Mouse (Mus musculus): ENCODE results near the gene Mobp.
A peak's percentile ranks its signal among the peaks of the same experiment; 100 is the strongest.

The Mobp gene

GRCm38 (mm10) chr9:120133755-120134475 is 15.6 kb upstream of the Mobp start:
- no peak for ATAC-seq (ENCODE audit: insufficient number of reproducible peaks, low FRiP score, low TSS enrichment)

- no peak for ATAC-seq (ENCODE audit: insufficient number of reproducible peaks, low FRiP score, low TSS enrichment)
Observed at GRCm38 (mm10) chr9:120134529-120135160, 14.9 kb upstream of the Mobp start.

DNA sequence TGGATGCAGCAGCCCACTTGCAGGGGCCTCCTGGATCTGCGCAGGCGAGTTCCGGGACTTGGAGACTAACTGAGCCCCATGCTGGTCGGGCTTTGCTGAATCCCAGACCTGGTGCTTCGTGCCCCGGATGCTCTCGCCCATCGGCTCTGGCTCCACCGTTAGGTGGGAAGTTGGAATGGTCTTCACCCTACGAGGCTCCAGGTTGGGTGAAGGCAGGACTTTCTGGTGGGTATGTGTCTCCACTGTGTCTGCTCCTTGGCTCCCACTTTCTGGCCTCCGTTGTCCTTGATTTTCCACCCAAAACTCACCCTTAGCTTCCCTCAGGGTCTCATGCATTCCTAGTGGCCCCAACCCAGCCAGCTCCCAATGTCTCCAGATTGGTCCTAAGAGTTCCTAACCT is 14.1 kb upstream of the Mobp start:
- ATAC-seq (ENCODE audit: insufficient number of reproducible peaks, low FRiP score, low TSS enrichment), result no peak

- ATAC-seq (ENCODE audit: insufficient number of reproducible peaks, low FRiP score, low TSS enrichment), result peak; percentile 74
Observed at GRCm38 (mm10) chr9:120140652-120141051, 8.9 kb upstream of the Mobp start.

DNA sequence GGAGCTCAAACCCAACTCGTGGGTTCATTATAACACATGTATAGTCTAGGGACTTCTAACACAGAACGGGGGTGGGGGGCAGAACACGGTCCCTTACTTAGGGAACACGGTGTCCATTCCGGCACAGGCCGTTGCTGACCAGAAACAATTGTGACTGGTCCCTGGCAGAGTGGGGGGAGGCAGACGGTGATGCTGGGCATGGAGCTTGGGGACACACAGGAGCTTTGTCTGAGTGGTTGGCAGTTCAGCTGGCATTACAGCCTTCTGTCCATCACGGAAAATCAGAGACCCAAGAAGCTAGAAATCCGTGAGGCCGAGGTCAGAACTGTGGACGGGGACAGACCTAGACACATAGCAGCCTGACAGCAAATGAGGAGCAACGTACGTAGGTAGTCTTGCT is 5.0 kb upstream of the Mobp start:
- ATAC-seq (ENCODE audit: insufficient number of reproducible peaks, low FRiP score, low TSS enrichment), result no peak

DNA sequence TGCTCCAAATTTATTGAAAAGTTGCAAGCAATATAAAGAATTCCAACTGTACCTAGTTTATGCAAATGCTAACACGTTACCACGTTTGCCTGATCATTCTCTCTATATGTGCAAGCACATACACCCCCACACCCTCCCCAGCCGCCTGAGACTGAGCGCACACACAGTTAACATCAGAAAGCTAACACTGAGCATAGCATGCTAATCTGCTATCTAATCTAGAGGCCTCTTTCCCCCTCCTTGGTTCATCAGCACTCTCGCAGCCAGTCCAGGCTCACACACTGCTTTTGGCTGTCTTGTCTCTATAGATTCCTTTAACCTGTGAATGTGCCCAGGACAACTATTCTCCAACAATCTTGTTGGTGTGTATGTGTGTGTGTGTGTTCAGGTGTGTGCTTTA is 1.6 kb downstream of the Mobp start:
- no peak for ATAC-seq (ENCODE audit: insufficient number of reproducible peaks, low FRiP score, low TSS enrichment)

- ATAC-seq (ENCODE audit: insufficient number of reproducible peaks, low FRiP score, low TSS enrichment), result no peak
Observed at GRCm38 (mm10) chr9:120151906-120152399, 2.4 kb downstream of the Mobp start.

GRCm38 (mm10) chr9:120158047-120158446 is 8.5 kb downstream of the Mobp start:
- no peak for ATAC-seq (ENCODE audit: insufficient number of reproducible peaks, low FRiP score, low TSS enrichment)

DNA sequence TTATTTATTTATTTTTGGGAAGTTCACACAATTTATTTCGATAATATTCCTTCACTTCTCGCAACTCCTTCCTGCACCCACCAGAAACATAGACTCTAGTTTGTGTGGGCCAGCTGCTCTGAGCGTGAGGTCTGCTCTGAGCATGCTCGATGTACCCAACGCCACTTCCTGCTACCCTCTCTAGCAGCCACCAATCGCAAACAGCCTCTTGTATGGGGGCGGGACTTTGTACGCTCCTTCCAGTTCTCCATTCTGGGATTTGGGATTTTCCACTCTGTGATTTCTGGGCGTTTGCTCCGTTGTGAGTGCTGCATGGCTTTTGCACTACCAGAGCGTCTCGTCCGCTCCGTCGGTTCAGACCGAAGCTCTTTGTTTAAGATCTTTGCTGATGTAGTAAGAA is 14.4 kb downstream of the Mobp start:
- ATAC-seq (ENCODE audit: insufficient number of reproducible peaks, low FRiP score, low TSS enrichment), result no peak

- no peak for ATAC-seq (ENCODE audit: insufficient number of reproducible peaks, low FRiP score, low TSS enrichment)
Observed at GRCm38 (mm10) chr9:120167826-120168225, 18.3 kb downstream of the Mobp start.

- ATAC-seq (ENCODE audit: insufficient number of reproducible peaks, low FRiP score, low TSS enrichment), result no peak
Observed at GRCm38 (mm10) chr9:120171295-120171694, 21.8 kb downstream of the Mobp start.

GRCm38 (mm10) chr9:120174436-120175137 is 25.1 kb downstream of the Mobp start:
- no peak for ATAC-seq (ENCODE audit: insufficient number of reproducible peaks, low FRiP score, low TSS enrichment)

DNA sequence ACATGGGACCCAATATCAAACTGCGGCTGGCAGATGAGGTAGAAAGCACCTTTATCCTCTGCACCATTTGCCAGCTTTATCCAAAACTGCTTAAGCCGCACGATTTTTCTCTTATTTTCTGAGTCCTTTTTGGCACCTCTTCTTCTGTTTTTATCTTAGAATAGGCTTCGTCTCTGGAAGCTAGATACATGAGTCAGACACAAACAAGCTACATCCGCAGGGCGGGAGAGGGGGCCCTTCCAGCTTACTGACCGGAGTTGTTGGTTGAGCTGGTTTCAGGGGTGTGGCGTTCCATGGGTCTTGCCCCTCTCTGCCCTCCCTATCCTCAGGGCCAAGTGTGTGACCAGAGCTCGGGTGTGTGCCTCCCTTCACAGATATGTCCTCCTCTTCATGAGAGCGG is 29.3 kb downstream of the Mobp start:
- no peak for ATAC-seq (ENCODE audit: insufficient number of reproducible peaks, low FRiP score, low TSS enrichment)

GRCm38 (mm10) chr9:120184499-120184898 is 35.0 kb downstream of the Mobp start:
- peak; percentile 36; the same call in 1 of the 2 replicates for ATAC-seq (ENCODE audit: insufficient number of reproducible peaks, low FRiP score, low TSS enrichment)

GRCm38 (mm10) chr9:120186856-120187255 is 37.3 kb downstream of the Mobp start:
- ATAC-seq (ENCODE audit: insufficient number of reproducible peaks, low FRiP score, low TSS enrichment), result no peak

GRCm38 (mm10) chr9:120190891-120191290 is 41.4 kb downstream of the Mobp start:
- ATAC-seq (ENCODE audit: insufficient number of reproducible peaks, low FRiP score, low TSS enrichment), result no peak

DNA sequence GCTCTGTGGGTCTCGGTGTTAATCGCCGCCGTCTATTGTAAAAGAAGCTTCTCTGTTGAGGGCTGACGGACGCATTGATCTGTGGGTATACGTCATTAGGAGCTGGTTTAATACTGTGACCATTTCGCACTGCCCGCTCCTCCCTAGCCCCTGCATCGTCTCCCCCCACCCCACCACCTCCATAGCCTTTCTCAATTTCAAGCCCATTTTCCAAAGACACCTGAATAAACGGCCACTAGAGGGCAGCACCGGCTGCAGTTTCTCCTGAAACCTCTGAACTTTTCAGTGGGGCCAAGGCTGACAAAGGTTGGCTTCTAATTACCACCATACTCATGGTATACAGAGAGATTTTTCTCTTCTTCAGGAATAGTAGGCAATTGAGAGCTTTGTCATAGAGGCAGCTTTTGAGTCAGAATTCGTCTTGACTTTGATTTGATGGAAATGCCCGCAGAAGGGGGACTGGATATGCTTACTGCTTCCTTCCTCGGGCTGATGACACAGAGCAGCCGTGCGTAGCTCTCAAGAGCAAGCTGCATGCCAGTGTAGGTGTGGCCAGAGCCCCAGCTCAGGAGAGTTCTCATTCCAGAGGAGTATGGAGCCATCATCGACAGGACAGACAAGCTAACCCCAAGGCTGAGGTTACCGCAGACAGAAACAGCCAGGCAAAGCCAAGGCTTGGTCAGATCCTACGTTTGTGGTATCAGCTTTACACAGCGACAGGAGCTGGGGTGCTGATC is 42.0 kb downstream of the Mobp start:
- ATAC-seq (ENCODE audit: insufficient number of reproducible peaks, low FRiP score, low TSS enrichment), result 0 out of 2 replicates have a peak, but pooled peaks have one; percentile 31

GRCm38 (mm10) chr9:120192742-120193141 is 43.2 kb downstream of the Mobp start:
- no peak for ATAC-seq (ENCODE audit: insufficient number of reproducible peaks, low FRiP score, low TSS enrichment)

DNA sequence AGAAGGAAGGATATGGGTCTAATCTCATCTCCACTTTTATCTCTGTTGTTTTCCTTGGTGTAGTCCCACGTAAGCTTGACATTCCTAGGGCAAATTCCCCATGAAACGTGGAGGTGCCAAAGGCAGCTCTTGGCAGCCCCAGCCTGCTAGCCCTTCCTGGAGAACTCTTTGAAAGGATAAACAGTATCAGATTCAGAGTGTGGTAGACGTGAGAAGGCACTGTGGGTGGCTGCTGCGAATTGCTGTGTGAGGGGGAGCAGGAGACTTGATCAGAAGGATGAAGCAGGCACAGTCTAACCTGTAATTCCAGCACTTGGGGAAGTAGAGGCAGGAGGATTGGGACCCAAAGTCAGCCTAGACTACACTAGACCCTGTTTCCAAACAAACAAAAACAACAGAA is 51.4 kb downstream of the Mobp start:
- no peak for ATAC-seq (ENCODE audit: insufficient number of reproducible peaks, low FRiP score, low TSS enrichment)

DNA sequence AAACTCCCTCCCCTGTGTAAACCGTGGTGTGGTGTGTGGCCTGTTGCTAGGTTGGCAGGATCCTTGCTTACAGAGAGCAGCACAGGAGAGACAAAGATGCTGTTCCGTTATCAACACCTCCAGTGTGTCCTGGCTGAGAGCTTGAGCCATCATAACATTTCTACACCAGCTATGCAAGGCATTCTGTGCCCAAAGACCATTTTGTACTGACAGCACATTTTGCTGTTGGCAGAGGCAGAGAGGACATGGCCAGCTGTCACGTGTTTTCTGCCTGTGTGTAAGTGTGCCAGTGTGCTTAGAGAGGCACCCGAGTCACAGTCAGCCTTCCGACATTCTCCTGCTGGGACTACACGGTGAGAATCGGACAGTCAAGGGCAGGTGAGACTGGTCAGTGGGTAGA is 52.2 kb downstream of the Mobp start:
- ATAC-seq (ENCODE audit: insufficient number of reproducible peaks, low FRiP score, low TSS enrichment), result no peak

DNA sequence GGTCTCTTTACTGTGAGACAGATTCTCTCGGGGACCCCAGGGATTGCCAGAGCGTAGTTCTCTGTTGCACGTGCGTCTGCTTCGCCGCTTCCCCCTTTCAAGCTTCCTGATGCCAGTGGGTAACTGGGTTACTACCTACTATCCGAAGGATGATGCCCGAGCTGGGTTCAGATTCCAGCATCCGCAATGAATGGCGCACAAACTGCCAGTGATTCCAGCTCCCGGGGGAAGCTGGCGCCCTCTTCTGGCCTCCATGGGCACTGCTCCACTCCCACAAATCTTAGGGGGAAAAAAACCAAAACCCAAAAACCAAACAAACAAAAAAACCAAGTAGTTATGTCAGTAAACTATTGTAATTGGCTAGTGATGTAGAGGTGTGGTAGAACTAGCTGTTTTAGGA is 53.2 kb downstream of the Mobp start:
- ATAC-seq (ENCODE audit: insufficient number of reproducible peaks, low FRiP score, low TSS enrichment), result no peak

All from cerebellum, adult (tissue).